Mouse (Mus musculus) neural tube, embryonic 14.5 days (tissue): ENCODE results near the gene Npas1. TPM values are rescaled to one million over a fixed set of nuclear protein-coding genes. Genes with fewer than 3 reads are reported as not detected.

ENCODE experiments used
- ATAC-seq: fragments of 200-750 bp; cut with Nextera tagmentation; 2 replicates; pipeline ENCODE4 v1.8.0; 2017; ENCODE audit warnings: low read depth, mild to moderate bottlenecking, moderate TSS enrichment, moderate library complexity
- H3K27ac ChIP-seq: fragments of 300-500 bp; sonication (generic); 2 replicates; pipeline ENCODE4 v1.5.1; 2014; ENCODE audit warnings: low read depth, mild to moderate bottlenecking, control low read depth, low read length, moderate library complexity, mixed read lengths
- H3K27me3 ChIP-seq: fragments of 300-500 bp; sonication (generic); 2 replicates; pipeline ENCODE4 v1.6.1; 2014; ENCODE audit warnings: low read length; ENCODE audit not compliant: control insufficient read depth, insufficient read depth
- H3K36me3 ChIP-seq: fragments of 300-500 bp; sonication (generic); 2 replicates; pipeline ENCODE4 v1.6.1; 2014; ENCODE audit warnings: low read length, mixed read lengths; ENCODE audit not compliant: control insufficient read depth, insufficient read depth
- H3K4me1 ChIP-seq: fragments of 300-500 bp; sonication (generic); 2 replicates; pipeline ENCODE4 v1.6.1; 2014; ENCODE audit warnings: low read length; ENCODE audit not compliant: control insufficient read depth, insufficient read depth
- H3K4me2 ChIP-seq: fragments of 300-500 bp; sonication (generic); 2 replicates; pipeline ENCODE4 v1.6.1; 2014; ENCODE audit warnings: mild to moderate bottlenecking, low read depth, low read length, control low read depth
- H3K4me3 ChIP-seq: fragments of 300-500 bp; sonication (generic); 2 replicates; pipeline ENCODE4 v1.5.1; 2014; ENCODE audit warnings: low read depth, low read length, control low read depth, mixed read lengths
- H3K9ac ChIP-seq: fragments of 300-500 bp; sonication (generic); replicated peaks from 2 replicates; pipeline ENCODE4 v1.6.1; 2014; ENCODE audit warnings: low read depth, mild to moderate bottlenecking, control low read depth, low read length, mixed read lengths
- H3K9me3 ChIP-seq: fragments of 300-500 bp; sonication (generic); 2 replicates; pipeline ENCODE4 v1.6.1; 2016; ENCODE audit warnings: low read length; ENCODE audit not compliant: control insufficient read depth
- WGBS: fragments of 180-500 bp; shearing (Covaris S2); extraction: QIAGEN DNeasy Blood & Tissue Kit; methylation state at CpG from one replicate; pipeline ENCODE4 v1.1.7; 2014; 5-methylcytosine and 5-hydroxymethylcytosine counted together
- polyA plus RNA-seq: library from polyadenylated mRNA; unstranded; fragments of >200 nt; fragmentation: Nextera tagmentation; extraction: Ambion mirVana; gene quantifications from 2 replicates; pipeline ENCODE4 v1.2.1, GENCODE M21; 2014

Gene Npas1
- polyA plus RNA-seq, 1 experiment from 2014 or later = 1.8 TPM

DNA sequence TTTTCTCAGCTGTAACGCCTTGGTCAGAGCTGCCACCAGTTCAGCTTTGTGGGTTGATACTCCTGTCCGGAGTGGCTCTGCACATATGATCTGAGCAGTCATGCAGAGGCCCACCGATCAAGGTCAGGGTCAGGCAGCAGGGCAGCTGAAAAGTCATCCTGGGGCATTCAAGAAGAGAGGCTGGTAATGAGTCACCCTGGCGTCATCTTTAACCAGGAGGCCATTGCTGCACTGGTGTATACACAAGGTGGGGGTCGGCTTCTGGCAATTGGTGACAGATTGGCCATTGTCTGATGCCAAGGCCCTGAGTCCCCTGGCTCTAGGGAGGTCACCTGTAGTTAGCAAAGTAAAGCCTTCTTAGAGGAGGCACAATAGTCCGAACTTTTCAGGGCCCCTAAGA, 25.9 kb downstream of the Npas1 start:
- Histone ChIP-seq H3K4me1 (peaks cover 5% of the 10 kb centered on the region), H3K27me3 (no peaks in the 10 kb centered on the region), H3K4me2 (no peak overlapping the region), H3K27ac (no peak overlapping the region), H3K9ac (no peak overlapping the region), H3K9me3 (no peaks in the 10 kb centered on the region), H3K36me3 (no peaks in the 10 kb centered on the region), H3K4me3 (no peak overlapping the region)
- ATAC-seq = no peak
- 83% methylated on average over 6 of the region's 6 CpGs for WGBS

DNA sequence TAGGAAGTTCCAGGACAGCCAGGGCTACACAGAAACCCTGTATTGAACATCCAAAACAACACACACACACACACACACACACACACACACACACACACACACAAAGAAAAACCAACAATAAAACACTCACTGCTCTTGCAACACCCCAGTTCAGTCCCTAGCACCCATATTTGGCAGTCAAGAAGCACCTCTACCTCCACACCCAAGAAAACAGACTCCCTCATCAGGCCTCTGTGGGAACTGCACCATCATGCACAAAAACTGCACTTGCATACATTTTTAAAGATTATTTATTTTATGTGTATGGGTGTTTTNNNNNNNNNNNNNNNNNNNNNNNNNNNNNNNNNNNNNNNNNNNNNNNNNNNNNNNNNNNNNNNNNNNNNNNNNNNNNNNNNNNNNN, 36.3 kb downstream of the Npas1 start:
- H3K4me2 ChIP-seq = no peak overlapping the region
- H3K4me3 ChIP-seq = no peak overlapping the region
- H3K36me3 ChIP-seq = peaks cover 6% of the 10 kb centered on the region; the same call in 1 of the 2 replicates
- no peaks in the 10 kb centered on the region for H3K27me3 ChIP-seq
- no peaks in the 10 kb centered on the region for H3K9me3 ChIP-seq
- no peaks in the 10 kb centered on the region for H3K4me1 ChIP-seq
- no peak overlapping the region for H3K9ac ChIP-seq
- ATAC-seq = no peak
- no peak overlapping the region for H3K27ac ChIP-seq

DNA sequence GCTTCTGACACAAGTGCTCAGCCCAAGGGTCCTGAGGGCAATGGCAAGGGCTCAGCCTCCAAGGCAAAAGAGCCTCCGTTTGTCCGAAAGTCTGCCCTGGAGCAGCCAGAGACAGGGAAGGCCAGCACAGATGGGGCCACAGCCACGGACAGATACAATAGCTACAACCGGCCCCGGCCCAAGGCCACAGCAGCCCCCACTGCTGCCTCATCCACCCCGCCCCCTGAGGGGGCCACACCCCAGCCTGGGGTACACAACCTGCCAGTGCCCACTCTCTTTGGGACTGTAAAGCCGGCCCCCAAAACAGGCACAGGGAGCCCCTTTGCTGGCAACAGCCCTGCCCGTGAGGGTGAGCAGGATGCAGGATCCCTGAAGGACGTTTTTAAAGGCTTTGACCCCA, 42.4 kb downstream of the Npas1 start:
- Histone ChIP-seq H3K9me3 (no peaks in the 10 kb centered on the region), H3K4me1 (no peaks in the 10 kb centered on the region), H3K27me3 (no peaks in the 10 kb centered on the region), H3K27ac (no peak overlapping the region), H3K4me2 (no peak overlapping the region), H3K9ac (no peak overlapping the region), H3K4me3 (no peak overlapping the region), H3K36me3 (peaks cover 66% of the 10 kb centered on the region)
- no peak for ATAC-seq
- 87% methylated on average over 9 of the region's 9 CpGs for WGBS

DNA sequence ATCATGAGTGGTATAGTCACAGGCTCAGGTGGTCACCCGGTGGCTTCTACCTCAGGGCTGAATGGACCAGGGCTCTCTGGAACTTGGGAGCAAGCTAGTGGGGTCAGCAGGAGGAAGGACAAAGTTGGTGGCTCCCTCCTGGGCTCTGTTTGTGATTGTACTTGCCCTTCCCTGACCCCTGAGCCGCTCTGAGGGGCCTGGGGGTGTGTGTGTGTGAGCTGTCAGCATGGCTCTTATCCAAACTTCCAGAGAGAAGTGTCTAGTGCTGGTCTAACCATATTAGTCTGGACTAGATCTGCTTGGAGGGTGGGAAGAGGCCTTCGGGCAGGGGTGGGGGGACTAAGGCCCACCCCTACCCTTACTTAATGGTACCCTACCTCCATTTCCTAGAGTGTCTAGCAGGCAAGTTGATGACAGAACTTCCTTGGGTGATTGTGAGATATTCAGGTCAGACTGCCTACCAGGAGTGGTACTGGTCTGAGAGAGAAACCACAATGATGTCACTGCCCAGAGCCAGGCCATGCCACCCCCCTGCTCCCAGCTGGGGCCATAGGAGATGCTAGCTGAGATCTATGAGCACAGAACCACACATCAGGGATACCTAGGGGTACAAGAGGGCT, 44.1 kb downstream of the Npas1 start:
- H3K36me3 ChIP-seq = peaks cover 81% of the 10 kb centered on the region
- no peak for ATAC-seq
- H3K9ac ChIP-seq = no peak overlapping the region
- H3K4me1 ChIP-seq = no peaks in the 10 kb centered on the region
- no peak overlapping the region for H3K27ac ChIP-seq
- no peak overlapping the region for H3K4me3 ChIP-seq
- H3K4me2 ChIP-seq = no peak overlapping the region
- no peaks in the 10 kb centered on the region for H3K9me3 ChIP-seq
- WGBS = 85% methylated on average over 3 of the region's 3 CpGs
- H3K27me3 ChIP-seq = no peaks in the 10 kb centered on the region

DNA sequence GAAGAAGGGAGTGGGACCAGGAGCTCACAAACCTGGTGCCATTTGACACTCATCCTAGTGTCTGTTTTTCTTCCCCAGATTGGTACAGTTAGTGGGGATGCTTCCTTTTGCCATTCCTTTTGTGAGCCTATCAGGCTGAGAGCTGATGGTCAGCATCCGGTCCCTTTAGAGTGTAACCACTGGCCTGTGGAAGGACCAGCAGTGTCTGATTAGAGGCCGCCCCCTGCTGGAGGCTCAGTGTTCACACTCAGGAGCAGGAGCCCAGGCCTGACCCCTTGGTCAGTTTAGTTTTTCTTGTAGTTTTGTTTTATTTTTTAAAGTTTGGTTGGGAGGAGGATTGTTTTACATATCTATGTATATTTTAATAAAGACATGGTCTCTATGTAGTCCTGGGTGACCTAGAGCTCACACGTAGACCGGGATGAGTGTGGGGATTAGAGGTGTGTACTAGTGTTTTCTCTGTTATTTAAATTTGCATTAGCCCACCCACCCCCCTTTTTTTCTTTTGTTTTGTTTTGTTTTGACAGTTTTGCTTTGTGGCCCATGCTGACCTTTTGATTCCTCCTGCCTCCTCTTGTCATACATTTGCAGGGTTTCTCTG, 51.3 kb downstream of the Npas1 start:
- no peaks in the 10 kb centered on the region for H3K27me3 ChIP-seq
- no peaks in the 10 kb centered on the region for H3K9me3 ChIP-seq
- no peak overlapping the region for H3K9ac ChIP-seq
- peak; percentile 77; the same call in 1 of the 2 replicates for ATAC-seq
- peaks cover 89% of the 10 kb centered on the region for H3K36me3 ChIP-seq
- H3K4me3 ChIP-seq = no peak overlapping the region
- WGBS = 58% methylated on average over 4 of the region's 4 CpGs
- H3K27ac ChIP-seq = no peak overlapping the region
- no peak overlapping the region for H3K4me2 ChIP-seq
- H3K4me1 ChIP-seq = no peaks in the 10 kb centered on the region

DNA sequence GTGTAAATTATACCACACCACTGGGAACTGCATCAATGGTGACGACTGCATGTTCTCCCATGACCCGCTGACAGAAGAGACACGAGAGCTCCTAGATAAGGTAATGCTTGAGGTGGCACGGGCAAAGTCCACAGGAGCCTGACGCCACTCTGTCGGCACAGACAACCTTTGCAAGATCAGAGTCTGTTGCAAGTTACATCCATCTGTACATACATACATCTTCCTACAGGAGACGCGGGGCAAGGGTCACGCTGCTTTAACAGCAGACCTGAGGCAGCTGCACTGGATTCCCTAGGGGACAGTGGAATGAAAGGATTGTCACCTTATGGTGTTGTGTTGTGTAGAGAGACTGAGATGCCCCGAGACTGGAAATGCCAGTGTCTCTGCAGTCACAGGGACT, 51.8 kb downstream of the Npas1 start:
- H3K27me3 ChIP-seq = no peaks in the 10 kb centered on the region
- ATAC-seq = 0 out of 2 replicates have a peak, but pooled peaks have one; percentile 21
- 90% methylated on average over 10 of the region's 10 CpGs for WGBS
- H3K4me1 ChIP-seq = no peaks in the 10 kb centered on the region
- no peak overlapping the region for H3K4me3 ChIP-seq
- H3K27ac ChIP-seq = no peak overlapping the region
- H3K9me3 ChIP-seq = no peaks in the 10 kb centered on the region
- H3K36me3 ChIP-seq = peaks cover 89% of the 10 kb centered on the region
- no peak overlapping the region for H3K9ac ChIP-seq
- H3K4me2 ChIP-seq = no peak overlapping the region

DNA sequence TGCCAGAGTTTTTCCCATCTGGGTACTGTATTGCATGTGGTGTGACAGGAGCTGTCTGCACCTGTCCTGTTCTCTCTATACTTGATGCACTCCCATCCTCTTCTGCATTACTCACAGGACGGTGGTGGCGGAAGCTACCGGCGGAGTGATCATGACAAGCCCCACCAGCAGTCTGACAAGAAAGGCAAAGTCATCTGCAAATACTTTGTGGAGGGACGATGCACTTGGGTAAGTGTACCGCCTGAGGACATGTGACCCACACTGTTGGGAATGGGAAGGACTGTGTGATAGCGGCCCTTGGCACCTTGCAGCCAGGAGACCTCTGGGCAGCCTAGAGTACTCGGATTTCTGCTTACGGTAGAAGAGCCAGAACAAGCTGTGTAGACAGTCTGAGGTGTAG, 53.8 kb downstream of the Npas1 start:
- Histone ChIP-seq H3K9me3 (no peaks in the 10 kb centered on the region), H3K4me2 (no peak overlapping the region), H3K9ac (no peak overlapping the region), H3K27me3 (no peaks in the 10 kb centered on the region), H3K4me3 (no peak overlapping the region), H3K36me3 (peaks cover 85% of the 10 kb centered on the region), H3K4me1 (no peaks in the 10 kb centered on the region), H3K27ac (no peak overlapping the region)
- ATAC-seq = no peak
- WGBS = 90% methylated on average over 9 of the region's 9 CpGs

DNA sequence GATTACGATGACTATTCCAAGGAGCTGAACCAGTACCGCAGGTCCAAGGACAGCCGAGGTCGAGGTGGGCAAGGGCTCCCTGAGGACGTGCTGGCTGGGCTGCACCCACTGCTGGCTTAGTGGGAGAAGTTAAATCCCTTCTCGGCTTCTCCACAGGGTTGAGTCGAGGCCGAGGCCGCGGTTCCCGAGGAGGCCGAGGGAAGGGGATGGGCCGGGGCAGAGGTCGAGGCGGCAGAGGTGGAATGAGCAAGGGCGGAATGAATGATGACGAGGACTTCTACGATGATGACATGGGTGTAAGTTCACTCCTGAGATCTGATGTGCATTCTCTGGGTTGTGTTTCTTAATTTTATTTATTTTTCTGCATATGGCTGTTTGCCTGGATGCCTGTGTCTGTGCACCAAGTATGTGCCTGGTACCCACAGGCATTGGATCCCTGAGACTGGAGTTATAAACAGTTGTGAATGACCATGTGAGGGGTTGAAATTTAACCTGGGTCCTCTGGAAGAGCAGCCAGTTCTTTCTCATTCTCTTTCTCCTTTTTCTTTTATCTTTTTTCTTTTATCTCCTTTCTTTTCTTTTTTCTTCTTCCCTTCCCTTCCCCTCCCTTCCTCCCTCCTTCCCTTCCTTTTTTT, 55.2 kb downstream of the Npas1 start:
- 91% methylated on average over 18 of the region's 18 CpGs for WGBS
- Histone ChIP-seq H3K9me3 (no peaks in the 10 kb centered on the region), H3K27me3 (no peaks in the 10 kb centered on the region), H3K36me3 (peaks cover 85% of the 10 kb centered on the region), H3K4me2 (no peak overlapping the region), H3K4me1 (no peaks in the 10 kb centered on the region), H3K9ac (no peak overlapping the region), H3K4me3 (no peak overlapping the region), H3K27ac (no peak overlapping the region)
- no peak for ATAC-seq

DNA sequence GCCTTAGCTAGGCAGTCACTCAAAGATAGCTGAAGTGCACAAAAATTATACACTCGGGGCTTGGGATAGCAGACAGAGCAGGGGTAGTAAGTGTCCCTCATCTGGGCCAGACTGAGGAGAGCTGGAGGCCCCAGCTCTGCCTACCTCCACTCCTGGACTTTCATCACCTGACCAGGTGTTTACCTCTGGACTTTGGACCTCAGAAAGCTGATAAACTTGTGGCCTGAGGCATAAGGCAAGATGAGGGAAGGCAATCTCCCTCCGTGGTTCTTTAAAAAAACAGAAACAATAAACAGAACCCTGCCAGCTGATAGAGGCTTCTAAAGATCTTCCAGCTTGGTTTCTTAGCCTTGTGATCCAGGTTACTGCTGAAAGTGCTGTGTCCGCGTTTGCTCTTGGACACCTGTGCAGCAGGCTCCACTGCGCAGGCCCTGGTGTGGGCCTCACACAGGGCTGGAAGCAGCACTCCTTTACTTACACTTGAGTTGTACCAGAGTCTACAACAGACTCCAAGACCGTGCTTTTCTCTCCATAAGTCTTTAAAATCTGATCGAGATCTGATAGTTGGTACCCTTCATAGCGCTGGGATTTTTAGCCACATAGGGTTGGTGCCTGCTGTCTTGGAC, 56.9 kb downstream of the Npas1 start:
- peaks cover 70% of the 10 kb centered on the region for H3K36me3 ChIP-seq

More for the DNA sequence above, 56.9 kb downstream of the Npas1 start:
- WGBS = 94% methylated on average over 8 of the region's 8 CpGs
- ATAC-seq = no peak
- no peak overlapping the region for H3K9ac ChIP-seq
- no peaks in the 10 kb centered on the region for H3K9me3 ChIP-seq
- no peak overlapping the region for H3K4me2 ChIP-seq
- H3K27me3 ChIP-seq = no peaks in the 10 kb centered on the region
- no peak overlapping the region for H3K27ac ChIP-seq
- H3K4me3 ChIP-seq = no peak overlapping the region
- no peaks in the 10 kb centered on the region for H3K4me1 ChIP-seq
